Mouse (Mus musculus) ES-E14 (cell line): ENCODE results near the gene Cdc20. TPM values are rescaled to one million over a fixed set of nuclear protein-coding genes. Genes with fewer than 3 reads are reported as not detected.
A peak's percentile ranks its signal among the peaks of the same experiment; 100 is the strongest.

Experiments
- DNase-seq: peaks from one replicate; pipeline ENCODE4 v3.0.0-alpha.2; 2013; ENCODE audit warnings: low read depth, low spot score
- H3K27ac ChIP-seq: 2 replicates; pipeline ENCODE4 v1.5.1; 2012; ENCODE audit warnings: low read depth, mild to moderate bottlenecking, low read length, moderate library complexity, mixed read lengths; ENCODE audit not compliant: poor library complexity, insufficient read depth, severe bottlenecking
- H3K36me3 ChIP-seq: 2 replicates; pipeline ENCODE4 v1.6.1; 2012; ENCODE audit warnings: mild to moderate bottlenecking, low read length, moderate library complexity, mixed read lengths; ENCODE audit not compliant: control insufficient read depth, poor library complexity, insufficient read depth, severe bottlenecking
- H3K4me1 ChIP-seq, 2 experiments: fragments of 150-350 bp in 1 of 2; sonication (generic) in 1 of 2; 2 replicates each; pipeline ENCODE4 v1.6.1; 2012; ENCODE audit warnings: low read length in 2 of 2, mild to moderate bottlenecking in 1 of 2, mixed read lengths in 1 of 2; ENCODE audit not compliant: control insufficient read depth in 2 of 2, insufficient read depth in 2 of 2, poor library complexity in 1 of 2
- H3K4me3 ChIP-seq, 2 experiments: fragments of 150-350 bp in 1 of 2; sonication (generic) in 1 of 2; 2 replicates each; pipeline ENCODE4 v1.5.1; 2012; ENCODE audit warnings: low read length in 2 of 2, low read depth in 1 of 2, mild to moderate bottlenecking in 1 of 2, mixed read lengths in 1 of 2; ENCODE audit not compliant: insufficient read depth in 1 of 2, poor library complexity in 1 of 2, severe bottlenecking in 1 of 2
- H3K9ac ChIP-seq: 2 replicates; pipeline ENCODE4 v1.6.1; 2012; ENCODE audit warnings: low read depth, mild to moderate bottlenecking, low read length, mixed read lengths; ENCODE audit not compliant: poor library complexity, insufficient read depth, severe bottlenecking
- H3K9me3 ChIP-seq: fragments of 150-350 bp; sonication (generic); 2 replicates; pipeline ENCODE4 v1.6.1; 2012; ENCODE audit warnings: low read depth, mild to moderate bottlenecking, low read length; ENCODE audit not compliant: control insufficient read depth, insufficient read depth
- CHD2 ChIP-seq: IDR thresholded peaks from 2 replicates; pipeline ENCODE4 v1.6.1; 2014; ENCODE audit warnings: mild to moderate bottlenecking, low read depth, low read length, inconsistent platforms
- HCFC1 ChIP-seq: IDR thresholded peaks from 2 replicates; pipeline ENCODE4 v1.6.1; 2012; ENCODE audit warnings: low read length, inconsistent platforms, borderline replicate concordance; ENCODE audit not compliant: insufficient read depth
- MAFK ChIP-seq: IDR thresholded peaks from 2 replicates; pipeline ENCODE4 v1.6.1; 2014; ENCODE audit warnings: mild to moderate bottlenecking, low read depth, low read length, inconsistent platforms; ENCODE audit not compliant: insufficient read depth
- ZC3H11A ChIP-seq: IDR thresholded peaks from 2 replicates; pipeline ENCODE4 v1.6.1; 2012; ENCODE audit warnings: low read depth, mild to moderate bottlenecking, inconsistent platforms, low read length, borderline replicate concordance
- ZNF384 ChIP-seq: IDR thresholded peaks from 2 replicates; pipeline ENCODE4 v1.6.1; 2012; ENCODE audit warnings: low read depth, low read length, inconsistent platforms
- in situ Hi-C, 2 experiments: fragments of 600-800 bp; cut with MboI; formaldehyde crosslinking; loops; one replicate each; pipeline ENCODE4 v1.15.1; 2025; ENCODE audit warnings: low sequenced_read_pairs in 2 of 2, inconsistent platforms in 1 of 2; ENCODE audit not compliant: unreplicated experiment in 2 of 2
- total RNA-seq: library from RNA; depleted of rRNA; stranded (reverse); fragments of 300-350 nt; gene quantifications from 2 replicates; pipeline ENCODE4 v1.2.3, GENCODE M21; 2012

Gene Cdc20
- total RNA-seq, 1 experiment: 296 TPM

DNA sequence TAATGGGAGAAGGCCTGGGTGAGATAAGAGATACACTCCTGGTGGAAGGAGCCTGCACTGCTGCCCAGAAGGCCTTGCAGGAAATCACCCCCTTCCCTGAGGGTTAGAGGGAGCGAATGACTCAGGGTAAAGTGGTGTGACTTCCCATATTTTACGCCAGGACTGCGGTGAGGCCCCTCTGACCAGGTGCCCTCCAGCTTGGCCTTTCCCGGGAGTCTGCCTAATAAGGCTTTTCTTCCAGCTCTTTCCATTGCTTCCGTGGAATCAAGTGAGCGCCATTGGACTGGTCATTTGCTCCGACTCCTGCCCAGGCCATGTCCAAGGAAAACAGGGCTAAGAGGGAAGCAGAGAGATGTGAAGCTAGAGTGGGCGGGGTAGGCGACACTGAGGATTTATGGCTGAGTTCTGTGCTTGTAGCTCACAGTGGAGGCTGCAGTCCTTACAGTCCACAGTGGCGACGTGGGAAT lies 28.6 kb upstream of the Cdc20 start:
- no peak for DNase-seq
- Histone ChIP-seq H3K9ac (0 out of 2 replicates have a peak overlapping the region, but pooled peaks have one; percentile 33), H3K4me1 (peaks cover 0 to 5% of the 10 kb centered on the region in 2 experiments; a peak in 1 of 4 replicates), H3K9me3 (no peaks in the 10 kb centered on the region), H3K36me3 (no peaks in the 10 kb centered on the region), H3K27ac (no peak overlapping the region), H3K4me3 (no peak overlapping the region)
- in situ Hi-C loops: no loop called here
- TF ChIP-seq MAFK: no peak
- no peak for TF ChIP-seq ZNF384
- TF ChIP-seq ZC3H11A: no peak

- in situ Hi-C loops: no loop called here
- Histone ChIP-seq H3K4me3 (no peak overlapping the region), H3K27ac (no peak overlapping the region), H3K9ac (no peak overlapping the region), H3K4me1 (peaks cover 0 to 5% of the 10 kb centered on the region in 2 experiments; a peak in 1 of 4 replicates), H3K9me3 (no peaks in the 10 kb centered on the region), H3K36me3 (no peaks in the 10 kb centered on the region)
- TF ChIP-seq ZNF384: no peak
- DNase-seq: no peak
These were observed 27.8 kb upstream of the Cdc20 start for GRCm38 (mm10) chr4:118464956-118465355.

DNA sequence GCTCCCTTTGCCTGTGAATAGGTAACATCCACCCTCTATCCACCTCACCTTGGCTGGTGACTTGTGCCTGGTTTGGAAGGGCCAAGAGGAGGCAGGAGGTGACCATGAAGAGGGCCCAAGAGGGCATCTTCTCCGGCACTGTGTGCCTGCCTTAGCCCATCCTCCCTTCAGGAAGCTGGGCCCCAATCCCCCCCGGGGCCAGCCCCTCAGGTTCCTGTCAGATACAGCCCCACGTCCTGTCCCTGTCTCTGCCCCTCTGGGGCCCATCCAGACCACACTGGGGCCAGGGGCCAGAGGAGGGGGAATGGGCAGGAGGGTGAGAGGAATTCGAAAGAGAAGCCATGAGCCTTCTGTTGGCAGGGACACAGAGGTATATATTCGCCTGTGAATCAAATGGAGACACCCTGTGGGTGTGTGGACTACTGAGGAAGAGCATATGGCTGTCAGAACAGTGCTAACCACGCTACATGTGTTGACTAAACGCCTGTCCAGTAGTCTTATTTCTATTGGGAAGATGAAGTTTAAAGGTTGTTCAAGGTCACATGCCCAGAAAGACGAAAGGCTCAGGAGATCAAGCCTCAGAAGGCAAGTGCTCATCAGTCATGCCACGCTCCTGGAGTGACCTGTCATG lies 20.3 kb upstream of the Cdc20 start, which contains the start of gene Mpl:
Gene Mpl (minus strand): TSS at position 169 of the 631 bp plus-strand sequence.
- H3K4me1 ChIP-seq: no peaks in the 10 kb centered on the region
- H3K9me3 ChIP-seq: no peaks in the 10 kb centered on the region
- H3K27ac ChIP-seq: no peak within 1 kb of the TSS
- no peak within 1 kb of the TSS for H3K9ac ChIP-seq
- in situ Hi-C loops: loop anchor here in 1 of 2 experiments (10.0 kb wide), 1 partner anchor 107 kb away; no protein-coding TSS in a partner anchor
- no peaks in the 10 kb centered on the region for H3K36me3 ChIP-seq
- no peak within 1 kb of the TSS for H3K4me3 ChIP-seq
- TF ChIP-seq CHD2: no peak
- TF ChIP-seq ZNF384: no peak
- no peak for TF ChIP-seq MAFK
- no peak for TF ChIP-seq ZC3H11A
- no peak for DNase-seq

DNA sequence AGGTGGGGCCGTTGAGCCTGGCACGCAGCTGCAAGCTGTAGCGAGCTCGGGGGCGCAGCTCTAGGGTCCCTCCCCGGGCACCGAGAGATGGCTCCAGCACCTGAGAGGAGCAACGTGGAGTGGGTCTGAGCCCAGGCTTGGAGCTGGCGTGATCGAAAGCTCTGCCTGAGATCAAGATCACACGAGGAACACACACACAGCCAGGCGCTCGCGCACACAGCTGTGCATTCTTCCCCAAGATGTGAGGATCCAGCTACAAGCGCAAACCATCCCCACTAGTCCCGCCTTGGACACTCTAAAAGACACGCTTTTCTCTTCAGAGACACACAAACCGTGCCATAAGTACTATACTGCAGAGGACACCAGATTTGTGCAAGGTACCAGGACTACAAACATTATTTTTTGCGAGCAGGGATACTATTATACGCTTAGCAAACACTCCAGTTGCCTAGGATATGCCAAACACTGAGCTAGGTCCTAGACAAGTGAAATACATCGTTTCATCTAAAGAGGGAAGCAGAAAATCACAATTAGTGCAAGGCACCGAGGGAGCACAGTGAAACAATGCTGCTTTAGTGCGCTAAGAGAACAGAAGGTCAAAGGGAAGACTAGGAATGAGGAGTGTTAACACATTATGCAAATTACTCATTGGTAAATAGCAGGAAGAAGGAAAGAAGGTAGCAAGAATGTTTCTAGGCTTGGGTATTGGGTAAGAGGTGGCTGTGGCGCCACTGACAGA lies 9.4 kb upstream of the Cdc20 start:
- no peaks in the 10 kb centered on the region for H3K36me3 ChIP-seq
- no peaks in the 10 kb centered on the region for H3K9me3 ChIP-seq
- no peak overlapping the region for H3K27ac ChIP-seq
- DNase-seq: no peak
- H3K9ac ChIP-seq: 0 out of 2 replicates have a peak overlapping the region, but pooled peaks have one; percentile 17
- in situ Hi-C loops: no loop called here
- peaks cover 0 to 12% of the 10 kb centered on the region in 2 experiments; a peak in 3 of 4 replicates for H3K4me1 ChIP-seq
- TF ChIP-seq CHD2 (no peak), HCFC1 (no peak), MAFK (no peak), ZC3H11A (no peak), ZNF384 (no peak)
- H3K4me3 ChIP-seq: peak overlapping the region; percentile 55 to 57
